Mouse (Mus musculus) gastrocnemius, postnatal 36 days (tissue): Measurements from ENCODE around the gene Htra1. TPM values are rescaled to one million over a fixed set of nuclear protein-coding genes. Genes with fewer than 3 reads are reported as not detected.
A peak's percentile ranks its signal among the peaks of the same experiment; 100 is the strongest.

ENCODE experiments used
- DNase-seq, 2 experiments: peaks; one replicate each; pipeline ENCODE4 v3.0.0; 2022
- intact Hi-C: fragments of 180-260 bp; cut with DNase I; formaldehyde crosslinking; loops from one replicate; pipeline ENCODE4 v1.15.1; 2025
- long read RNA-seq, 2 experiments: library from polyadenylated mRNA; stranded (forward); transcript quantifications; one replicate each; pipeline ENCODE4 v2.0.0; 2021
- total RNA-seq, 2 experiments: library from RNA; stranded (reverse); gene quantifications; 2 replicates each; pipeline ENCODE4 v1.2.3; 2021

Htra1 gene
- 10 to 100 TPM; 27.6 to 37.8 TPM for total RNA-seq
- long read RNA-seq, experiment 1, transcript Htra1-201 (9 exons, 2,041 nt): major isoform, 49 of 53 reads
- long read RNA-seq, experiment 1, partial matches to known transcripts: 2 of 53 reads
- long read RNA-seq, experiment 1, other reads (novel, unspliced or antisense): 2 of 53 reads
- long read RNA-seq, experiment 2, transcript Htra1-201 (9 exons, 2,041 nt): major isoform, 52 of 55 reads
- long read RNA-seq, experiment 2, partial matches to known transcripts: 1 of 55 reads
- long read RNA-seq, experiment 2, other reads (novel, unspliced or antisense): 2 of 55 reads

DNA sequence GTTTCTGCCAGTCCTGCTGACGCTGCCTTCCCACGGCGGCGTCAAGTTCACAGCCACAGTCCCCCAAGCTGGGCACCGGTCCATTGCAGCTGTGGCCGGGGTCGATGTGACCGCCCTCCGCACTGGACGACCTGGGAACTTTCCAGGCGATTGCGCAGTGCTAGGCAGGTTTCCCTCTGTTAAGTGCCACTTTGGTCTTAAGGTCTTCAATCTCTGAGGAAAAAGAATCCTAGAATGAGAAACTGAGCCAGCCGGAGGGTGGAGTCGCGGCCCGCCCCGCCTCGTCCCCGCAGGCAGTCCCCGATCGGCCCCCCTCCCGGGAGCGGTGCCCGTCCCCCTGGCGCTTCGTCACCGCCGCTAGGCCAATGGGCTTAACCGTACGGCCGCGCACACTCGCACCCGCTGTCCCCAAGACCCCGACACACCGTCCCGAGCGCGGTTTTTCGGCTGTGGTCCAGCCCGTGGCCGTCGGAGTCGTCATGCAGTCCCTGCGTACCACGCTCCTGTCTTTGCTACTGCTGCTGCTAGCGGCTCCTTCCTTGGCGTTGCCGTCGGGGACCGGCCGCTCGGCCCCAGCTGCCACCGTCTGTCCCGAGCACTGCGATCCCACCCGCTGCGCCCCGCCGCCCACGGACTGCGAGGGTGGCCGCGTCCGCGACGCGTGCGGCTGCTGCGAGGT is at the start of gene Htra1:
Htra1 (plus strand) TSS at position 319 of the 679 bp plus-strand sequence.
- intact Hi-C loops: loop anchor here (2.0 kb wide), 1 partner anchor 37 kb away; no protein-coding TSS in a partner anchor
- peak; percentile 80 to 82 for DNase-seq

DNA sequence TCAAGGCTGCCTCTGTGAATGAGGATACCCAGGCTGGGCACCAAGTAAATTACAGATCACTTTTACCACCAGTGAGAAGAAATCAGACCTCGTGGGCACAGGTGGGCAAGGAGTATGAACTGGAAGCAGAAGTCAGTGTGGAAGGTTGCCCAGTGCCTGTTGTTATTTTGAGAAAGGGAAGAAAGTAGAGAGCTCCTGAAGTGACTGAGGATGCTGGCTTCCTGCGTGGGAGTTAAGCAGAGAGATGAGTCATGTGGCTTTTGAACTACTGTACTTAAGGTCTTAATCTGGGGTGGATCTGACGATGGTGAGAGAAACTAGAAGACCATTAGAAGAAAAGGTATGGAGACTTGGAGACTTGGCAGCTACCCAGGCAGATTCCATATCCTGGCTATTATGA is 49.7 kb upstream of the Htra1 start:
- DNase-seq: no peak
- intact Hi-C loops: no loop called here

DNA sequence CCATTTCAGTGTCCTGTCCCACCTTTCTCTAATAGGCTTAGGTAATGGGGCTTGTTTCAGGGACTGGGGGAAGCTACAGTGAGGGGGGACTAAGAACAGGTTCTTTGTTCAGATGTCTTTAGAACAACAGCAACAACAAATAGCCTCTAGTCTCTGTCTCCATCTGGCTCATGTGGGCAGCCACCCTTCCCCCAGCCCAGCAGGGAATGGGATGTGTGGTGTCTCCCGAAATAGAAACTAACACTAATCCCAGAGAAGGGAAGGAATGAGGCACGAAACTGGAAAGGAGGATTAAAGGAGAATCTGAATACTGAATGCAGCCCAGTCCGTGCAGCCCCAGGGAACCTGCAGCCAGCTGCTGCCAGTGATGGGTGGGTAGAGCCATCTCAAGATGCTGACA is 48.0 kb upstream of the Htra1 start:
- DNase-seq: no peak
- intact Hi-C loops: no loop called here

DNA sequence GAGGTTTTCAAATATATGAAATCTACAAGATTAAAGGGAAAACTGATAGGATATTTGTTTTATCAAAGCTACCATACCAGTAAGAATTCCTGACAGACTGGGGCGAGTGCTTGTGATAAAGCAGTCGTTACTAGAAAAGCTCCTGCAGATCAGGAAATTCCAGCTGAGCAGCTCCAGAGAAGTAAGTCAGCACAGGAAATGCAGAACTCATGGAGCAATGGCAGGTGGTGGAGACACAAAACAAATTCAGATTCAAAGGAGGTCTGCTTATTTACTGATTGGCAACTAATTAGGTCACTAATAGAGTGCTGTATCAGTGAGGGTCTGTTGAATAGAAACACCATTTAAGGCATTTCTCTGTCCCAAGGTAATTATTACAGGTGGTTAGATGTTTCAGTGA is 45.0 kb upstream of the Htra1 start:
- no peak for DNase-seq
- intact Hi-C loops: no loop called here

DNA sequence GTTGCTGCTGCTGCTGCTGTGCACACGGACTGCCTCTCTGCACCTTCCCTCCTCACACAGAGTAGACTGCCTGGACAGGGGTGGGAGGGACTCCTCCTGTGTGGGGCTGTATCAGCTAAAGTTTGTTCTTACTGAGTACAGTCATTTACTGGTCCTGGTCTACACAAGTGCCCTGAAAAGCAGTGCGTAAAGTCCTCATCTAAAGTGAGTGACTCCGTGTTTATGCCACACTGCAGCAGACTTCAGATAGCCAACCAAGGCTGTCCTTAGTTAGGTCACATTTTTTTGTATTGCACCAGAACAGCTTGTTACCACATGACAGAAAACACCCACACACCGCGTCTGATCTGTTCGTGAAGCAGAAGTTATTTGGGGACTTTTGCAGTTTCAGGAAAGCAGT is 42.9 kb upstream of the Htra1 start:
- intact Hi-C loops: no loop called here
- no peak for DNase-seq

DNA sequence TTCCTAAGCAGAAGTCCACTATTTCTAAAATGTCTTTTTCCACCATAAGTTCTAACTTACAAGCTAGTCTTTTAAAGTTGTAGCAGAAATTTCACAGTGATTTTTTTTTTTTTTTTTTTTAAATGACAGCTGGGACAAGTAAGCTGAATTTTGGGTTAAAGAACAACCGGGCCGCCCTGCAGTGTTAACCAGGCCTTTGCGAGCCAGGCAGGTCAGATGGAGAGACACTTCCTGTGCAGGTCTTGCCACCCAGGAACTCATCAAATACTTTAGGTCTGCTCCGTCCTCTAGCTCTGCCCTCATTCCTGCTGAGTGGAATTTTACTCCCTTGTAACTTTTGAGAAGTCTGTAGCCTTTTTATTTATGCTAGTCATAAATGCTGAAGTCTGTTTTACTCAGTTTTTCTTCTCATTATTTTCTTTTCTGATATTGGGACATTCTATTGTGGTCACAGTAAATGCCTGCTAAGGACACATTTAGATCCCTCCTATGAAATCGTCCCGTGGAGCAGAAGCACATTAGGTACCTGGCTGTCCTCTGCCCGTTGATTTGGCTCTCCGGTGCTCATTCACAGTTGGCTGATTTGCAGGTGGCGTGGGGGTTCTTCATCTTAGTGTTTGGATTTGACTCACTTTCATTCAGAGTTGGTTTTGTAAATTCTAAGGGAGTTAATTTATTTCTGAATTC is 40.8 kb upstream of the Htra1 start:
- intact Hi-C loops: no loop called here
- no peak for DNase-seq

DNA sequence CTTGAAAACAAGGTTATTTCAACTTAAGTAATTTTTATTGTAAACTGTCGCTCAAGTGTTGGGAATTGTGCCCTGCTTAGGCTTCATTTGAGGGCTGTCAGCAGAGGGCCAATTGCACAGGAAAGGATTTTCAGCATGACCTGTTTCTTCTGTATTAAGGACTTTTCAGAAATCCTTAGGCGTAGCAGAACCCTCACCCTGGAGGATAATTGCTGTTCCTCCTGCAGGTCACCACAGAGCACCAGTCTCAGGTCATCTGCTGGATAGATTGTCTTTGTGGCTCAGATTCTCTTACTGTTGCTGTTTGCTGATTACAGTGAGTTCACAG is 40.3 kb upstream of the Htra1 start:
- intact Hi-C loops: no loop called here
- no peak for DNase-seq

DNA sequence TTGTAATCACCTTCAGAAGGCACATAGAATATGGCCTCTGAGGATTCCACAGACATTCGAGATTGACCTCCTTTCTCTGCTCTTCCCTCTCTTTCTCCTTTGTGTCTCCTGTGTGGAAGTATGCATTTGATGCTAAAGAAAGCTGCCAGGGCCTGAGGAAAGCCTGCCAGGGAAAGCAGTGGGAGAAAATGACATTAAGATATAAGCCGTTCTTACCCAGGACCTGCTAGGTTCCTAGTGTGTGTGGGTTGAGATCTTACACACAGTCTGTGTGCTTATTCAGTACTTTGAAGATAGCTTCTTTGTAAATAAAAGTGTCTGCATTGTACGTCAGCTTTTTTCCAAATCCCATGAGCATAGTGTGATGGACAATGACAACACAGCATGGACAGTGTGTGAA is 39.8 kb upstream of the Htra1 start:
- DNase-seq: no peak
- intact Hi-C loops: no loop called here

DNA sequence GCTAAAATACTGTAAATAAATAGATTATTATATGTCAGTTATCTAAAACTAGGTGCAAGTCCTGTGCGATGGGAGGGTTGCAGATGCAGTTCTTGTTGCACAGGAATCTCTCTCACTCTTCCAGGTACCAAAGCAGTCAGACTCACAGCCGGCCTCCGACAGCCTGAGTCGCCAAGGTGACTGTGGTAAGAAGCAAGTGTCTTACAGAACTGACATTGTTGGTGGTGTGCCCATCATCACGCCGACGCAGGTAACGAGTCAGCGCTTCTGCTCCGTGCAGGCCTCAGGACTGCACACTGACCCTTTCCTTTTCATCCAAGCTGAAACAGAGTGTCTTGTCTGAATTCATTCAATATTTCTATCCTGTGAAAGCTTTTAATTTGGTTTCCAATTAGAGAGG is 38.7 kb upstream of the Htra1 start:
- DNase-seq: no peak
- intact Hi-C loops: no loop called here

DNA sequence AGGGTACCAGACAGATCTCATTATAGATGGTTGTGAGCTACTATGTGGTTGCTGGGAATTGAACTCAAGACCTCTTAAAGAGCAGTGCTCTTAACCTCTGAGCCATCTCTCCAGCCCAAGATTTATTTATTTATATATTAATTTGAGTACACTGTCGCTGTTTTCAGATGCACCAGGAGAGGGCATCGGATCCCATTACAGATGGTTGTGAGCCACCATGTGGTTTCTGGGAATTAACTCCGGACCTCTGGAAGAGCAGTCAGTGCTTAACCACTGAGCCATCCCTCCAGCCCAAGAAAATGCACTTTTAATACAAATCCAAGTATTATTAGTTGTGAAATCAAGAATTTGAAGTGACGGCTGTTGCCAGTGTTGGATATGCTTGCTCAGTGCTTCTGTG is 37.5 kb upstream of the Htra1 start:
- intact Hi-C loops: no loop called here
- DNase-seq: no peak

DNA sequence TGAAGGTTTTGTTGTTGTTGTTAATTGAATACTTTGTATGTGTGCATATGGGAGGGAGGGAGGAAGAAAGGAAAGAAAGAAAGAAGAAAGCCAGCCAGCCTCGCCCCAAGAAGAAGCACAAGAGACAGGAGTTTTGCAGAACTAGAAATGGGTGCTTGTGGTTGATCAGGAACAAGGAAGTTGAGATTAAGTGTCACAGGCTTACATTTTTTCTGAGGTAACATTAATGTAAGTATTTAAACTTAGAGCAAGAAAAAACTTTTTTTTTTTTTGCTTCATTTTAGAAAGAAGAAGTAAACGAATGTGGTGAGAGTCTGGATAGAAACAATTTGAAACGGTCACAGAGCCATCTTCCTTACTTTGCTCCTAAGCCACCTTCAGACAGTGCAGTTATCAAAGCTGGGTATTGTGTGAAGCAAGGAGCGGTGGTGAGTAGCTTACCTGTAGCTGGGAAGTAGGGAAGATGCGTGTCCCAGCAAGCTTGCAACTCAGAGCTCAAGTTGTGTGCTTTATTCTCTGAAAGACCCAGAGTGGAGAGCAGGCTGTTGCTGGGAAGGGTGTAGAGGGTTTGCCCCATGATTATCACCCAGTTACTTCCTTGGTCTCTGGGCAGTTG is 35.6 kb upstream of the Htra1 start:
- intact Hi-C loops: no loop called here
- no peak for DNase-seq

DNA sequence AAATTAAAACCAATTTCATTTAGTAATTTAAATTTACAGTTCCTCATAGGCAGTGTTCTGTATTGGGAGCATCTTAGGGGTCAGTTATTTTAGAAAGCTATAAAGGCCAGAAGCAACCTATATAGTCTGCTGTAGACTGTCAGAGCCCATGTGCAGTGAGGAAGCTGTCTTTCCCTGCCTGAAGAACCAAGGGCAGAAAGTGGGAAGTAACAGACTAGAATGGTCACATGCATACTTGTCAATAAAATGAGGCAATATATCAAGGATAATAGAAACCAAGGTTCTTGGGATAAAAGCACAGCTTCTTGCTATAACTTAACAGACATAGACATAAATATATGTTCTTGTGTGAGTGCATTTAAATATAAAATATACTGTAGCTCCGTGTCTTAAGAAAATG is 33.0 kb upstream of the Htra1 start:
- intact Hi-C loops: no loop called here
- DNase-seq: no peak

DNA sequence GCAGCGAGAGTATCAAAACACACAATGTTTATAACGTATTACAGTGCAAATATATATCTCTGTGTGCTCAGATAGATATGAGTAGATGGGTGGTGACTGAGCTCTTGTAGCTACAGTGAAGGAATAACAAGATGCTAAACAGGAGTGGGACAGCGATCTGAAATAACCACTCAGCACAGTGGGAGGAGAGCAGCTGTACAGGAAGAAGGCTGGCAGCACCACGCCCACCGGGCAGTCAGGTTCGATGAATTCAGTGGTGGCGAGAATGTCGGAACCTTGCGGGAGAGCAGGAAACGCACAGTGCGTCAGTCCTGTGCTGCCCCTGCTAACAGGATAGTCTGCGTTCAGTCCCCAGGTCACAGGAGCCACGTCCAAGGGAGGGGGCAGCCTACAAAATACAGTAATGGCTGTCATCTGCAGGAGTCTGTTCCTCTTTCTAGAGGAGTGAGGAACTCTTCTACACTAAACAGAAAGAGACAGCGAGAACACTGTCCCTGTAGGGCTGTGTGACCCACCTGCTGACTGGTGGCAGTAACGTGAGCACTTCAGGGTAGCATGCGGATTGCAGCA is 32.3 kb upstream of the Htra1 start:
- intact Hi-C loops: no loop called here
- DNase-seq: no peak

DNA sequence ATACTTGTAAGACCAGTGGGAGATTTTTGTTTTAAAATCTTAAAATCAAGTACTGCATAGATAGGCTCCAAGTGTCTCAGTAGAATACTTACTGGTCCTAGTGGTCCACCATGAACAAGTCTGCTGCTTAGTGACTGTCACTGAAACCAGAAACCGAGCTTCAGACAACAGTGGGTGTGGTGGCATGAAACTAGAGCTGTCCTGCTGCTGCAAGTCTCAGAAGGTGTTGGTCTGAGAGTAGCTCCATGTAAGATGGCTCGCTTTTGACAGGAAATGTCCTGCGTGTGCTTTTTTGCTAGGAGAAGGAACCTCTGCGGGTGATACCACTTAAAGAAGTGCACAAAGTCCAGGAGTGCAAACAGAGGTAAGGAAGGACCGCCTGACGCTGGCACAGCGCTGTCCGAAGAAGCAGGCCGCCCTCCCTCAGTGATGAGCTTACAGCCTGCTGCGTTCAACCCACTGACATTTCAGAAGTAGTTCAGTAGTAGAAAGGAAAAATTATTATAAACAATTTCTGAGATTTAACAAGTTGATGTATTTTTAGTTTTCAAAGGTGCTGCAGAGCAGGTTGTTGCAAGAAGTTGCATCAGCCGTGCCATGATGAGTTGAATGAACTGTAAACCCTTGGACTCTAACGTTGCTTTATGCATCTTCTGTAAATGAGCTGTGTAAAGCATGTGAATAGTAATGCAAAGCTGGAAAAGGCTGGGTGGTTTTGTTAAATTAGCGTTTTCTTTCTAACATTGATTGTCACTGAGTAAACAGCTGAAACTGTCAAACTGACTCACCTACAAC is 31.1 kb upstream of the Htra1 start:
- intact Hi-C loops: no loop called here

DNA sequence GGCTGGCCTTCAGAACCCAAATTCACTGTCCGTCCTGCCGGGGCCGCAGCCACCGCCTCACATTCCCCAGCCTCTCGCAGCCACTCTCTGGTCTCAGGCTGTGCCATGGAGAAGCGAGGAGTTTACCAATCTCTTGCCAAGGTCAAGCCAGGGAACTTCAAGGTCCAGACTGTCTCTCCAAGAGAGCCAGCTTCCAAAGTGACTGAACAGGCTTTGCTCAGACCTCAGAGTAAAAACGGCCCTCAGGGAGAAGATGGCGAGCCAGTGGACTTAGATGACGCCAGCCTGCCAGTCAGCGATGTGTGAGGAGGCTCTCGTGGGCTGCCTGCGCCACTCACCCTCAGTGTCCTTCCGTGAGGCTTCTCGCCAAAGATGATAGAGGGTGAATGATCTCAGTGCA is 25.1 kb upstream of the Htra1 start:
- intact Hi-C loops: no loop called here
- no peak for DNase-seq

More for the DNA sequence above, 31.1 kb upstream of the Htra1 start:
- DNase-seq: no peak

DNA sequence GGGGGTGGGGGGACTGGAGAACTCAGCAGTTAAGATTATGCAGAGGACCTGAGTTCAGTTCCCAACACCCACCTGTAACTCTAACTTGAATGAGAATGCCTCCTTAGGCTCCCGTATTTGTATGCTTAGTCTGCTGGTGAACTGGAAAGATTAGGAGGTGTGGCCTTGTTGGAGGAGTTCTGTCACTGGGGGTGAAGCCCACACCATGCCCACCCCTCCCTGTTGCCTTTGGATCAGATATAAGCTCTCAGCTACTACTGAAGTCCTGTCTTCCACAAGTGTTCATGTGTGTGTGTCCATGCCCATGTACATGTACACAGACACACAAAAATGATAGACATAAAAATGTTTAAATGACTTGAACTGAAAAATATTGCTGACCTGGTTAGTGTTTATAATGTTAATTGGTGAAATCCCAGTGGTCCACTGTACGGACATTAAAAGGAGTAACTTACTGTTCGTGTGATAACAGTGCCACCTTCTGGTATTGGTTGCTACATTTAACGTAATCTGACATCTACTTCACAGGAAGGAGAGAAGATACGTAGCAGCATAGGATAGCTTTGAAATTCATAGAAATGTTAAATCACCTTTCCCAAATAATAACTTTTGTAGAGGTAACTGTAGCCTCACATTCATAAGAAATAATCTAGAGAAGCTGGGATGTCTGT is 21.1 kb upstream of the Htra1 start:
- no peak for DNase-seq
- intact Hi-C loops: loop anchor here (2.0 kb wide), 2 partner anchors 86 to 144 kb away; no protein-coding TSS in a partner anchor

DNA sequence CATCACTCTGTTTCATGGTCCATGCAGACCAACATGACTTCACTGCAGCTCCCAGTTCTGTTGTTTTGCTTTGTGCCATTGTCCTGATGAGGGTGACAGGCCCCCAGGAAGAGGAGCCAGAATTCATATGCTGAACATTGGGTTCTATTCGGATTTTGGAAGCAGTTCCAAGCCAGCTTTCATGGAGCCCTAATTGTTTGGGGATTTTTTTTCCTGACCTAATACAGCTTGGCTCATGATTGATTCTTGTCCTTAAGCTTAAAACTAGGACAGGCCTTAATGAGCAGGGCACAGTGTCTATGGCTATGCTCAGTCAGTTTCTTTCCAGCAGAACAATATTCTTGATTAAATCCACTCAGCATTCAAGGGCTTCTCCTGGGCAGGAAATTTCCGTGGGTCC is 17.7 kb upstream of the Htra1 start:
- no peak for DNase-seq
- intact Hi-C loops: no loop called here

DNA sequence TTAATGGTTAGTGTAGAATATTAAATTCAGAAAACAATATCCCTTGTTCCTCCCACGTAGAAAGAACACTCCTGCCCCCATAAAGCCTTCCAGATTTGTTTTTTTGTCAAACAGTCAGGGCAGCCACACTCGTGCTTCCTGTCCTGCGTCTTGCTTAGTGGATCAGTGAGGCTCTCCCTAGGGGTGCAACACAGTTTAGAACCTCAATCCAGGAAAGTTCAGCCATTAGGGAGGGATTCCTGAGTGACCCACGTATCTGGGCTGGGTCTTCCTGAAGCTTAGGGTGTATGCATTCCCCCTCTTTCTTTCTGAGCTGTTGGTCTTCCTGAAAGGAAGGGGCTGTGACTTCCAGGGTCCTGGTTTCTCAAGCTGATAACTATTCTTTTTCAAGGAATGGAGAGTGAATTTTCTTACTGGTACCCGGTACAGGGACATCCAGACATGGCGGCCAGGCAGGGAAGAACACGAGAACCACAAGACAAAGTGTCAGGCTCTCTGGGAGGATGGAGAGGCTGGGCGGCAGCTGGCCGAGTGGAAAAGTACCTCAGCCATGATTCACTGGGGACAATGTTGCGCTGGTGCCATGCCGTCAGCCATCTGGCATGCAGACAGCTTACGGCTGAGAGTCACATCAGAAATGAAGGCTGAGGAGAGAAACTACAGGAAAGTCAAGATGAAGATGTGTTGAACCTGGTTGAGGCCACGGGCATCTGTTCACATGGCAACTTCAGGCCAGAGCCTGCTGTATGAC is 12.8 kb upstream of the Htra1 start:
- DNase-seq: no peak
- intact Hi-C loops: loop anchor here (10.0 kb wide), 1 partner anchor 122 kb away; no protein-coding TSS in a partner anchor

DNA sequence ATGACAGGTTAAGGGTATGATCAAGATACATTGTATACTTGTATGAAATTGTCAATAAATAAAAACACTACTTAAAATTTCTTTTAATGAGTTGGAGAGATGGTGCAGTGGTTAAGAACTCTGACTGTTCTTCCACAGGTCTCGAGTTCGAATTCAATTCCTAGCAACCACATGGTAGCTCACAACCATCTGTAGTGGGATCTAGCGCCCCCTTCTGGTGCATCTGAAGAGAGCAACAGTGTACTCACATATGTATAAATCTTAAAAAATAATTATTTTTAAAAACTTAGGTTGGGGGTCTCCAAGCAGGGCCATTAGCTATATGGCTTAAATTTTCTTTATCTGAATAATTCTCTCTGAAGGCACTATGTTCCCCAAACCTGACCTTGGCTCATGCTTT is 5.5 kb upstream of the Htra1 start:
- peak in 1 of 2 experiments; percentile 2 for DNase-seq
- intact Hi-C loops: no loop called here
